Mouse (Mus musculus) forebrain, embryonic 15.5 days (tissue): ENCODE measurements around the gene Tmem247. TPM values are rescaled to one million over a fixed set of nuclear protein-coding genes. Genes with fewer than 3 reads are reported as not detected.

Source experiments
- ATAC-seq: fragments of 200-750 bp; cut with Nextera tagmentation; replicated peaks from 2 replicates; pipeline ENCODE4 v1.8.0; 2017; ENCODE audit warnings: mild to moderate bottlenecking, moderate TSS enrichment, moderate library complexity
- H3K27ac ChIP-seq: fragments of 300-500 bp; sonication (generic); replicated peaks from 2 replicates; pipeline ENCODE4 v1.5.1; 2015; ENCODE audit warnings: mild to moderate bottlenecking, inconsistent platforms
- H3K27me3 ChIP-seq: fragments of 300-500 bp; sonication (generic); 2 replicates; pipeline ENCODE4 v1.6.1; 2015; ENCODE audit warnings: inconsistent platforms
- H3K36me3 ChIP-seq: fragments of 300-500 bp; sonication (generic); 2 replicates; pipeline ENCODE4 v1.6.1; 2015; ENCODE audit warnings: mild to moderate bottlenecking, inconsistent platforms
- H3K4me1 ChIP-seq: fragments of 300-500 bp; sonication (generic); 2 replicates; pipeline ENCODE4 v1.6.1; 2015; ENCODE audit warnings: inconsistent platforms
- H3K4me2 ChIP-seq: fragments of 300-500 bp; sonication (generic); replicated peaks from 2 replicates; pipeline ENCODE4 v1.6.1; 2015; ENCODE audit warnings: mild to moderate bottlenecking, inconsistent platforms
- H3K4me3 ChIP-seq: fragments of 300-500 bp; sonication (generic); 2 replicates; pipeline ENCODE4 v1.5.1; 2015; ENCODE audit warnings: mild to moderate bottlenecking, inconsistent platforms
- H3K9ac ChIP-seq: fragments of 300-500 bp; sonication (generic); replicated peaks from 2 replicates; pipeline ENCODE4 v1.6.1; 2015; ENCODE audit warnings: mild to moderate bottlenecking, inconsistent platforms
- H3K9me3 ChIP-seq: fragments of 300-500 bp; sonication (generic); 2 replicates; pipeline ENCODE4 v1.6.1; 2016; ENCODE audit warnings: inconsistent platforms
- WGBS: fragments of 180-500 bp; shearing (Covaris S2); methylation state at CpG from one replicate; pipeline ENCODE4 v1.1.7; 2015; ENCODE audit warnings: mixed read lengths; 5-methylcytosine and 5-hydroxymethylcytosine counted together
- polyA plus RNA-seq: library from polyadenylated mRNA; unstranded; fragments of >200 nt; fragmentation: Nextera tagmentation; extraction: Ambion mirVana; gene quantifications from 2 replicates; pipeline ENCODE4 v1.2.1, GENCODE M21; 2015

Gene Tmem247
- polyA plus RNA-seq: not detected in 2 replicates

DNA sequence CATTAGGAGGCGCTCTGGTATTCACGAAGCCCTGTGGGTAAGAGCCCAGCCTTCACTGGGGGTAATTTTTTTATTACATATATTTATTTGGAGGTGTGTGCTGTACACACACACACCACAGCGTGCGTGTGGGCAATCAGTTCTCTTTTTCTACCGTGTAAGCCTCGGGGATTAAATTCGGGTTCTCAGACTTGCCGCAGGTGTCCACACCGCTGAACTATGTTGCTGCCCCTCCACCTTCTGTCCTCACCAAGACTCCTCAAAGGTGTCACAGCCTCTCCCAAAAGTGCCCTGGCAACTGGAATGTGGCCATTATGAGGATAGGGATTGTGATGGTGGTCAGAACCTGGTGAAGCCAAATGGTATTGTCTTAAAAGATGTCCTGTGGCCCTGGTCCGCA is at the start of gene Tmem247:
Gene Tmem247 (plus strand): TSS at position 301 of the 400 bp plus-strand sequence.
- Histone ChIP-seq H3K9ac (no peak within 1 kb of the TSS), H3K4me1 (no peaks in the 10 kb centered on the region), H3K4me2 (no peak within 1 kb of the TSS), H3K27me3 (no peaks in the 10 kb centered on the region), H3K4me3 (no peak within 1 kb of the TSS), H3K9me3 (no peaks in the 10 kb centered on the region), H3K27ac (no peak within 1 kb of the TSS), H3K36me3 (no peaks in the 10 kb centered on the region)
- ATAC-seq: no peak
- WGBS: 90% methylated on average over 10 of the region's 10 CpGs

- Histone ChIP-seq H3K9ac (no peak overlapping the region), H3K27me3 (no peaks in the 10 kb centered on the region), H3K4me3 (no peak overlapping the region), H3K4me1 (no peaks in the 10 kb centered on the region), H3K4me2 (no peak overlapping the region), H3K9me3 (no peaks in the 10 kb centered on the region), H3K36me3 (no peaks in the 10 kb centered on the region), H3K27ac (no peak overlapping the region)
- WGBS: 35% methylated on average over 8 of the region's 8 CpGs
- ATAC-seq: no peak
These were observed 46.6 kb upstream of the Tmem247 start for GRCm38 (mm10) chr17:86870586-86870985.

DNA sequence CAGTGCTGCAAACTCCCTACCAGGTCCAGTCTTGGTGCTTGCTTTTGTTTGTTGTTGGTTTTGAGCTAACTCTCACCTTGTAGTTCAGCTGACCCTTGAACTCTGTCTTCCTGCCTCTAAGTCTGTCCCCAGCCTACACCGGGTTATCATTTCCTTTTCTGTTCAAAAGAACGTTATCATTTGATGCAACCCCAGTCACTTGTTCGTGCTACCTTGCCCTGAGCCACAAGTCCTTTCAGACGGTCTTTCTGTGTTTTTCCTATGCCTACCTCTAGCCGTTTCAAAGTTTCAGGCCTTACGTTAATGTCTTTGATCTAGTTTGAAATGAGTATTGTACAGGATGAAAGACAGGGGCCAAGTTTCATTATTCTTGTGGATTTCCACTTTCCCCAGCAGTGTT is 44.5 kb upstream of the Tmem247 start:
- H3K4me2 ChIP-seq: no peak overlapping the region
- 75% methylated on average over 6 of the region's 6 CpGs for WGBS
- no peak overlapping the region for H3K27ac ChIP-seq
- H3K36me3 ChIP-seq: no peaks in the 10 kb centered on the region
- no peak overlapping the region for H3K9ac ChIP-seq
- H3K9me3 ChIP-seq: no peaks in the 10 kb centered on the region
- H3K4me3 ChIP-seq: no peak overlapping the region
- ATAC-seq: no peak
- no peaks in the 10 kb centered on the region for H3K4me1 ChIP-seq
- no peaks in the 10 kb centered on the region for H3K27me3 ChIP-seq

GRCm38 (mm10) chr17:86876940-86877339 is 40.2 kb upstream of the Tmem247 start:
- Histone ChIP-seq H3K9ac (no peak overlapping the region), H3K4me1 (peaks cover 12% of the 10 kb centered on the region), H3K4me3 (no peak overlapping the region), H3K27ac (no peak overlapping the region), H3K4me2 (no peak overlapping the region), H3K9me3 (no peaks in the 10 kb centered on the region), H3K36me3 (no peaks in the 10 kb centered on the region), H3K27me3 (no peaks in the 10 kb centered on the region)
- ATAC-seq: no peak
- WGBS: 90% methylated on average over 9 of the region's 9 CpGs

- no peaks in the 10 kb centered on the region for H3K9me3 ChIP-seq
- no peak overlapping the region for H3K9ac ChIP-seq
- peaks cover 12% of the 10 kb centered on the region for H3K4me1 ChIP-seq
- no peaks in the 10 kb centered on the region for H3K36me3 ChIP-seq
- ATAC-seq: no peak
- H3K4me2 ChIP-seq: no peak overlapping the region
- no peak overlapping the region for H3K4me3 ChIP-seq
- H3K27ac ChIP-seq: no peak overlapping the region
- 86% methylated on average over 2 of the region's 2 CpGs for WGBS
- H3K27me3 ChIP-seq: no peaks in the 10 kb centered on the region
These were observed 39.4 kb upstream of the Tmem247 start for GRCm38 (mm10) chr17:86877747-86878146.

DNA sequence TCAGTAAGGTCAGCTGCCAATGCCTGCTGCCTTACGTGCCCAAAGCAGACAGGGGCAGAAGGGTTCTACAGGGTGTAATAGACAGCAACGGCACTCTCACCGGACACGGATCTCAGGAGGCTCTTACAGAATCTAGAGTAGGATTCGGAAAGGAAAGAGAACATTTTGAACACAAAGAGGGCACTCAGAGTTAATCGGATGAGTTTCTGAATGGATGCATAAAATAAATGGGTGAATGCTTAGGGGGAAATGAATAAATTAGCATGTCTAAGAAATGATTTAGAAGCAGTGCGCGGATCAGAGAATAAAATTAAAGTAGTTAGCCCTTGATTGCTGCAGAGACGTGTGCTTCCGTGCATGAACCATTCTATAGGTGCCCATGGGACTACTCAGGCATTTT is 37.1 kb upstream of the Tmem247 start:
- no peak overlapping the region for H3K4me3 ChIP-seq
- no peak; the same call in 1 of the 2 replicates for ATAC-seq
- H3K4me2 ChIP-seq: peak overlapping the region; percentile 5; the same call in 1 of the 2 replicates
- no peaks in the 10 kb centered on the region for H3K27me3 ChIP-seq
- peaks cover 12% of the 10 kb centered on the region for H3K4me1 ChIP-seq
- 17% methylated on average over 10 of the region's 10 CpGs for whole genome bisulfite sequencing
- H3K9me3 ChIP-seq: no peaks in the 10 kb centered on the region
- no peak overlapping the region for H3K27ac ChIP-seq
- no peaks in the 10 kb centered on the region for H3K36me3 ChIP-seq
- H3K9ac ChIP-seq: no peak overlapping the region

GRCm38 (mm10) chr17:86880461-86881044 is 36.6 kb upstream of the Tmem247 start:
- no peaks in the 10 kb centered on the region for H3K9me3 ChIP-seq
- no peak for ATAC-seq
- peaks cover 12% of the 10 kb centered on the region for H3K4me1 ChIP-seq
- no peak overlapping the region for H3K9ac ChIP-seq
- H3K4me2 ChIP-seq: no peak overlapping the region
- 87% methylated on average over 4 of the region's 4 CpGs for WGBS
- no peaks in the 10 kb centered on the region for H3K27me3 ChIP-seq
- H3K27ac ChIP-seq: no peak overlapping the region
- H3K36me3 ChIP-seq: no peaks in the 10 kb centered on the region
- H3K4me3 ChIP-seq: no peak overlapping the region

- WGBS: 82% methylated on average over 4 of the region's 4 CpGs
- H3K27me3 ChIP-seq: no peaks in the 10 kb centered on the region
- H3K27ac ChIP-seq: no peak overlapping the region
- H3K4me2 ChIP-seq: no peak overlapping the region
- no peak overlapping the region for H3K4me3 ChIP-seq
- no peaks in the 10 kb centered on the region for H3K9me3 ChIP-seq
- H3K9ac ChIP-seq: no peak overlapping the region
- no peak for ATAC-seq
- no peaks in the 10 kb centered on the region for H3K4me1 ChIP-seq
- H3K36me3 ChIP-seq: no peaks in the 10 kb centered on the region
These were observed 22.0 kb upstream of the Tmem247 start for GRCm38 (mm10) chr17:86895191-86895590.

GRCm38 (mm10) chr17:86897486-86898165 is 19.5 kb upstream of the Tmem247 start:
- no peaks in the 10 kb centered on the region for H3K36me3 ChIP-seq
- H3K9me3 ChIP-seq: no peaks in the 10 kb centered on the region
- no peak overlapping the region for H3K4me3 ChIP-seq
- 92% methylated on average over 6 of the region's 6 CpGs for WGBS
- H3K9ac ChIP-seq: no peak overlapping the region
- no peak overlapping the region for H3K4me2 ChIP-seq
- no peak overlapping the region for H3K27ac ChIP-seq
- no peaks in the 10 kb centered on the region for H3K27me3 ChIP-seq
- peaks cover 3% of the 10 kb centered on the region; the same call in 1 of the 2 replicates for H3K4me1 ChIP-seq
- no peak for ATAC-seq

DNA sequence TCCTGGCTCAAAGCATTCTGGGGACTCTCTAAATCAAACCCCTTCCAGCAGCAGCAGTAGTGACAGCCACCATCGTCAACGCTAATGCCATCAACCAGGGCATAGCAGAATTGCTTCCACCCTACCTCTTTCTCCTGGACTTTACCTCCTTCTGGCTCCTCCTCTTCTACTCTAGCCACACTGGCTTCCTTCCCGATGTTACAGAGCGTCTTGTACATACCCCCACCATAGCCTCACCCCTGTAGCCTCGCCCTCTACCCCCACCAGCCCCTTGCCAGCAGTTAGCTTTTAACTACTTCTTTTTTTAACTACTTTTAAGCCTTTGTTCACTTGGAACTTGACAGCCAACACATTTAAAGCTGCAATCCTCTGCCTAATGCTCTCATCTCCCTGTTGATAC is 17.3 kb upstream of the Tmem247 start:
- ATAC-seq: no peak
- no peaks in the 10 kb centered on the region for H3K9me3 ChIP-seq
- WGBS: 83% methylated on average over 5 of the region's 5 CpGs
- H3K4me1 ChIP-seq: peaks cover 16% of the 10 kb centered on the region
- H3K27me3 ChIP-seq: no peaks in the 10 kb centered on the region
- H3K27ac ChIP-seq: no peak overlapping the region
- H3K4me3 ChIP-seq: no peak overlapping the region
- H3K9ac ChIP-seq: no peak overlapping the region
- no peak overlapping the region for H3K4me2 ChIP-seq
- no peaks in the 10 kb centered on the region for H3K36me3 ChIP-seq

DNA sequence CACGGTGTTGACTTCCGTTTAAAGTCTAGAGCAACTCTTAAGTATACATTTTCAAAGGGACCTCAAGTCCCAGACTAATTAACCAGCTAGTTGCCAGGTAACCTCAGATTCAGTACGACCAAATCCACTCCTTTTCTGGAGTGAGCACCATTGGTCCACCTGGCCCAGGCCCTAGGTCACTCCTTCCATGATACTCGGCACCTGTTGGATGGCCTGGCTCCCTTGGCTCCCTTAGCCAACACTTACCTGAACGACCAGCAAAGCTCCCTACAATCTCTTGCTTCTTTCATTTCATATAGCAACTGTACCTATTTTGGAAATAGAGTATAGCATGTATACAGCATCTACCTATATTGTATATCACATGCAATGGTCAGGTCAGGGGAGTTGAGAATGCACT is 16.6 kb upstream of the Tmem247 start:
- H3K9ac ChIP-seq: no peak overlapping the region
- H3K4me3 ChIP-seq: no peak overlapping the region
- no peaks in the 10 kb centered on the region for H3K27me3 ChIP-seq
- no peaks in the 10 kb centered on the region for H3K9me3 ChIP-seq
- H3K36me3 ChIP-seq: no peaks in the 10 kb centered on the region
- no peak overlapping the region for H3K4me2 ChIP-seq
- 79% methylated on average over 5 of the region's 5 CpGs for WGBS
- H3K4me1 ChIP-seq: peaks cover 23% of the 10 kb centered on the region
- ATAC-seq: no peak
- H3K27ac ChIP-seq: no peak overlapping the region

DNA sequence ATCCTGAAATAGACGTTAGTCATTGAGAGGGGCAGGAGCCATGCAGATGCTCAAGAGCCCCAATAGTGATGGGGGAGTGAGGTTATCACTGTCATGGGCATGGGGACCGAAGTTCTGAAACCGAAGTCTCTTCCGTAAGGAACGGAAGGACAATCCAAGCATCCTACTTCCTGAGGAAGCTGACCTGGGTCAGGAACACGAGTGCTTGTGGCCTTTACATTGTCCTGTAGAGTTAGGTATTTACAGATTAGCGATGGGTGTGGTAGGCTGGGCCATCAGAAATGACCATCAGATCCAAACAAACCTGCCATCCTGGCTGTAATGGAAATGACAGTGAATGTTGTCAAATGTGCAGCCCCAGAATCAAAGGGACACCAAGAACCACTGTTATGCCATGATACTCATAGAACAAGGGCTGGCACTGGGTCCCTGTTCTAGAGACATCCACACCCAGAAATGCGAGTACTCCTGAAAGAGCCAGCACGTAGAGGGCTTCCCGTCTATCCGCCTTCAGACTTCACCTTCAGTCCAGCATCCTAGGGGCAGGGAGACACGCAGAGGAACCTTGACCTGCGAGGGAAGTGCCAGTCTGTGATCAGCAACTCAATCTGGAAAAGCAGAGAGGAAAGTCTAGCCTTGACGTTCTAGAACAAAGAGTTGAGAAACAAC is 14.6 kb upstream of the Tmem247 start:
- no peaks in the 10 kb centered on the region for H3K27me3 ChIP-seq
- no peak overlapping the region for H3K4me3 ChIP-seq
- H3K4me1 ChIP-seq: peaks cover 28% of the 10 kb centered on the region
- H3K9ac ChIP-seq: no peak overlapping the region
- H3K4me2 ChIP-seq: no peak overlapping the region
- no peak overlapping the region for H3K27ac ChIP-seq
- no peaks in the 10 kb centered on the region for H3K9me3 ChIP-seq
- no peak for ATAC-seq
- 94% methylated on average over 14 of the region's 14 CpGs for WGBS
- no peaks in the 10 kb centered on the region for H3K36me3 ChIP-seq
